Mouse (Mus musculus) neural tube, embryonic 12.5 days (tissue): ENCODE measurements around the gene Fermt3. TPM values are rescaled to one million over a fixed set of nuclear protein-coding genes. Genes with fewer than 3 reads are reported as not detected.
A peak's percentile ranks its signal among the peaks of the same experiment; 100 is the strongest.

Source experiments
- ATAC-seq: fragments of 200-750 bp; cut with Nextera tagmentation; 2 replicates; pipeline ENCODE4 v1.8.0; 2017; ENCODE audit warnings: low read depth, mild to moderate bottlenecking, moderate TSS enrichment, moderate library complexity; ENCODE audit not compliant: low FRiP score
- H3K27ac ChIP-seq: fragments of 300-500 bp; sonication (generic); 2 replicates; pipeline ENCODE4 v1.5.1; 2016
- H3K27me3 ChIP-seq: fragments of 300-500 bp; sonication (generic); replicated peaks from 2 replicates; pipeline ENCODE4 v1.6.1; 2016; ENCODE audit warnings: mild to moderate bottlenecking
- H3K36me3 ChIP-seq: fragments of 300-500 bp; sonication (generic); 2 replicates; pipeline ENCODE4 v1.6.1; 2016; ENCODE audit warnings: mild to moderate bottlenecking
- H3K4me1 ChIP-seq: fragments of 300-500 bp; sonication (generic); 2 replicates; pipeline ENCODE4 v1.6.1; 2016
- H3K4me2 ChIP-seq: fragments of 300-500 bp; sonication (generic); replicated peaks from 2 replicates; pipeline ENCODE4 v1.6.1; 2016; ENCODE audit warnings: mild to moderate bottlenecking
- H3K4me3 ChIP-seq: fragments of 300-500 bp; sonication (generic); 2 replicates; pipeline ENCODE4 v1.5.1; 2016
- H3K9ac ChIP-seq: fragments of 300-500 bp; sonication (generic); 2 replicates; pipeline ENCODE4 v1.6.1; 2016; ENCODE audit warnings: mild to moderate bottlenecking
- H3K9me3 ChIP-seq: fragments of 300-500 bp; sonication (generic); 2 replicates; pipeline ENCODE4 v1.6.1; 2016; ENCODE audit warnings: mild to moderate bottlenecking
- WGBS: fragments of 180-500 bp; shearing (Covaris S2); methylation state at CpG from one replicate; pipeline ENCODE4 v1.1.7; 2016; 5-methylcytosine and 5-hydroxymethylcytosine counted together
- polyA plus RNA-seq: library from polyadenylated mRNA; unstranded; fragments of >200 nt; fragmentation: Nextera tagmentation; extraction: Ambion mirVana; gene quantifications from 2 replicates; pipeline ENCODE4 v1.2.1, GENCODE M21; 2016

Gene Fermt3
- 6.5 and 6.9 TPM in 2 replicates for polyA plus RNA-seq

DNA sequence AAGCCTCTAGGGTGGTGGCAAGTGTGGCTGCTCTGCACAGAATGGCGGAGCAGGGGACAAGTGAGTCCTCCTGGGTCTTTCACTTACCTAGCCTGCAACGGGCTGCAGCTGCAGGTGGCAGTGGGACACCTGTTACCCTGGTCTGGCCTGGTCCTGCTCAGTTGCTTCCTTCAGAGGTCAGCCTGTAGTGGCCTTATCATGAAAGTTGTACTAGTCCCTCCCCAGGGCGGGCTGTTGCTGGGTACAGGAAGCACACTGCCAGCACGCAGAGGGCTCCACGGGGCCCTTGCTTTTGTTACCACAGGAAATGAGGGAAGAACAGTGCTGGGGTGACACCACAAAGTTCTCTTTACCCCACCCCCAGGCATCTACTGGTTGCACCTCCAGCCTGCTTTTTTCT is at the start of gene Fermt3:
Fermt3 (minus strand) TSS at position 279 of the 400 bp plus-strand sequence.
- no peak for ATAC-seq
- Histone ChIP-seq H3K4me3 (no peak within 1 kb of the TSS), H3K9me3 (no peaks in the 10 kb centered on the region), H3K4me2 (no peak within 1 kb of the TSS), H3K9ac (no peak within 1 kb of the TSS), H3K36me3 (peaks cover 72% of the 10 kb centered on the region), H3K27ac (no peak within 1 kb of the TSS), H3K27me3 (no peaks in the 10 kb centered on the region), H3K4me1 (no peaks in the 10 kb centered on the region)
- WGBS = 92% methylated on average over 5 of the region's 5 CpGs

DNA sequence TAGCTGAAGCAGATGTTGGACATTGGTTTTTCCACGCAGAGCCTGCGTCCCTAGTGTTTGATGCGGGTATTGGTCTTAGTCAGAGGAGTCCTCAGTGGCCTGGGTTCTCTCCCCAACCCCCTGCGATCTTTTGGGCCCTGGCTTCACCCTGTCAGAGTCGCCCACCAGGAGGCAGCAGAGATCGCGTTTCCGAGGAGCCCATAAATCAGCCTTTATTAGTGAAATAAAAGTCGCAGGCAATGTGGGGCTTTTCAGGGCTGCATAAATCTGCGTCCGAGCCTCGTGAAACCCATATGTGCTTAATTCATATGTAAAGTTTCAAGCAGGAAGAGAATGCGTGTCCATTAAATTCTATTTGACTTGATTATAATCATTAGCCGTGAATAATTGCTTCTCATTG is 48.9 kb upstream of the Fermt3 start:
- Histone ChIP-seq H3K36me3 (no peaks in the 10 kb centered on the region), H3K9ac (no peak overlapping the region), H3K9me3 (no peaks in the 10 kb centered on the region), H3K4me3 (no peak overlapping the region), H3K27me3 (peaks cover 48% of the 10 kb centered on the region), H3K4me2 (peak overlapping the region; percentile 30), H3K27ac (no peak overlapping the region), H3K4me1 (peaks cover 72% of the 10 kb centered on the region)
- ATAC-seq = peak; percentile 35
- 2% methylated on average over 14 of the region's 14 CpGs for WGBS

DNA sequence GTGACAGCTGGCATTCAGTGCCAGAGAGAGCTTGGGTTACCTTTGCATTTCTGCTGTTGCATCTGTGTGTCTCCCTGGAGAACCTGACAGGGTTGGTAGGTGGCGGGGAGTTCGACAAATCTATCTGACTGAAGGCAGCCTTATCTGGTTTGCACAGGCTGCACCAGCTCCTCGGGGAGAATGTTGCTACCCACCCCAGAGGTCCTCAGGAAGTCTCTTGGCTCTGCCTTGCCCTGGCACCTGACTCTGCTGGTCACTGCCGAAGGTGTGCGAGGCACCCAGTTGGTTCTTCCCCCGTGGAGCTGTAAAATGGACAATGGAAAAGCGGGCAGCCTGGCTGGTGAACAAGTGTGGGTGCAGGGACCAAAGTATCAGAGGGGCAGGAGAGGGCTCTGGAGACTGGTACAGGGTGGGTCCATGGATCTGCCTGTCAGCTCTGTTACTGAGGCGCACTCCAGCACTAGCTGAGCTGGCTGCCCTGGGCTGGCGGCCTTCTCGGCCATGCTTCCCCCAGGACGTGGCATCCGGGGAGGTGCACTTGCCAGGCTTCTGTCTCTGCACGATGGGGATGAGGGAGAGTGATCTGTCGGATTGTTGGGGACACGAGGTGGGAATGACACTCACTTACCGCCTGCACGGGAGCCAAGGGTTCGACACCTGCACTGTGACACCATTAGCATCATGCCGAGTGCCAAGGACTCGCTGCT is 48.2 kb upstream of the Fermt3 start:
- no peak for ATAC-seq
- no peak overlapping the region for H3K9ac ChIP-seq
- H3K27ac ChIP-seq = no peak overlapping the region
- H3K4me3 ChIP-seq = no peak overlapping the region
- H3K27me3 ChIP-seq = peaks cover 42% of the 10 kb centered on the region
- WGBS = 51% methylated on average over 20 of the region's 20 CpGs
- peak overlapping the region; percentile 30 for H3K4me2 ChIP-seq
- H3K36me3 ChIP-seq = no peaks in the 10 kb centered on the region
- no peaks in the 10 kb centered on the region for H3K9me3 ChIP-seq
- H3K4me1 ChIP-seq = peaks cover 66% of the 10 kb centered on the region

DNA sequence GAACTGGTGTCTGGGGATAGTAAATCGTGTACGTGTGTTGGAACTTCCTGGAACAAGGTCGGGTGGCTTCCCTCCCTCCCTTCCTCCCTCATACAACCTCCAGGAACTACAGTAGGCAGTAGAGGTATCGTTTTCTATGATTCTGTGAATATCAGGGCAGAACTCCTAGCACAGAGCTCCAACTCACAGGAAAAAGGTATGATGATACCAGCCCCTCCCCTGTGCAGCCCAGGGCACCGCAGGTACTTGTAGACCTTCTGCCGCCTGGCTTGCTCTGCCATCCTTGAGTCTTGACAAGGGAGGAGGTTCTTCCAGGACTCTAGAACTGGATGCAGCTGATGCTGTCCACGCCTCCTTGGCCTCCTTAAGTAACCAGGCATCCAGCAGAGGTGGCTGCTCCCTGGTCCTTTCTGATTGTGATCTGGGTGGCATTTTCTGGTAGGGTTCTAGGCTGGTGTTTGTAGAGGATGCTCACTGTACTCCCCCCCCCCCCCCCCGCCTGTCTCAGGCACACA is 47.6 kb upstream of the Fermt3 start:
- peaks cover 36% of the 10 kb centered on the region; the same call in 1 of the 2 replicates for H3K27me3 ChIP-seq
- no peak overlapping the region for H3K4me3 ChIP-seq
- H3K27ac ChIP-seq = no peak overlapping the region
- H3K36me3 ChIP-seq = no peaks in the 10 kb centered on the region
- no peaks in the 10 kb centered on the region for H3K9me3 ChIP-seq
- H3K4me2 ChIP-seq = peak overlapping the region; percentile 30
- peaks cover 63% of the 10 kb centered on the region for H3K4me1 ChIP-seq
- no peak for ATAC-seq
- 46% methylated on average over 7 of the region's 8 CpGs for WGBS
- 0 out of 2 replicates have a peak overlapping the region, but pooled peaks have one; percentile 2 for H3K9ac ChIP-seq

- peaks cover 29% of the 10 kb centered on the region; the same call in 1 of the 2 replicates for H3K27me3 ChIP-seq
- H3K4me1 ChIP-seq = peaks cover 57% of the 10 kb centered on the region
- 35% methylated on average over 15 of the region's 15 CpGs for WGBS
- H3K9me3 ChIP-seq = no peaks in the 10 kb centered on the region
- 0 out of 2 replicates have a peak overlapping the region, but pooled peaks have one; percentile 2 for H3K9ac ChIP-seq
- no peak for ATAC-seq
- H3K4me2 ChIP-seq = peak overlapping the region; percentile 30
- no peaks in the 10 kb centered on the region for H3K36me3 ChIP-seq
- no peak overlapping the region for H3K4me3 ChIP-seq
- no peak overlapping the region for H3K27ac ChIP-seq
Measured at GRCm38 (mm10) chr19:7066034-7066827, 47.0 kb upstream of the Fermt3 start.

GRCm38 (mm10) chr19:7064571-7064970 is 45.3 kb upstream of the Fermt3 start:
- H3K27me3 ChIP-seq = peaks cover 36% of the 10 kb centered on the region
- H3K36me3 ChIP-seq = no peaks in the 10 kb centered on the region
- no peak overlapping the region for H3K27ac ChIP-seq
- H3K4me3 ChIP-seq = no peak overlapping the region
- H3K9me3 ChIP-seq = no peaks in the 10 kb centered on the region
- no peak overlapping the region for H3K4me2 ChIP-seq
- ATAC-seq = peak; percentile 31; the same call in 1 of the 2 replicates
- WGBS = 2% methylated on average over 3 of the region's 3 CpGs
- no peak overlapping the region for H3K9ac ChIP-seq
- peaks cover 41% of the 10 kb centered on the region for H3K4me1 ChIP-seq

DNA sequence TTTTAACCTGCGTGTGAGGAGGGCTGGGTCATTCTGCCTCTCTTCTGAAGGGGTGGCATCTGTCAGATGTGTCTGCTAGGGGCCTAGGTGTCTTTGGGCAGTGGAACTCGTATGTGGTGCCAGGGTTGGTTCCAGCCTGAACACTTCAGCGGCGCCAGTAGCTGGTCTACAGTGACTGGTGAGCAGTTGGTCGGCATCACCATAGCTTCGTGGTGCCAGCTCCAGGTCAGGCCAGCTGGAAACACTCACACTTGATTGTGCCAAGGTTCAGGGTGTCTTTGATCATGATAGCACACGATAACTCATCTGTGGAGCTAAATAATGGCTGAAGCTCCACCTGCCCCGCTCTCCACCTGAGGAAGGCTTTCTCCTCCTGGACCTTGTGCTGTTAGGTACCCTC is 43.6 kb upstream of the Fermt3 start:
- no peak for ATAC-seq
- no peaks in the 10 kb centered on the region for H3K9me3 ChIP-seq
- WGBS = 92% methylated on average over 8 of the region's 8 CpGs
- no peaks in the 10 kb centered on the region for H3K36me3 ChIP-seq
- H3K27me3 ChIP-seq = peaks cover 47% of the 10 kb centered on the region
- H3K4me3 ChIP-seq = no peak overlapping the region
- H3K4me2 ChIP-seq = no peak overlapping the region
- peaks cover 34% of the 10 kb centered on the region for H3K4me1 ChIP-seq
- no peak overlapping the region for H3K9ac ChIP-seq
- no peak overlapping the region for H3K27ac ChIP-seq

- Histone ChIP-seq H3K9me3 (no peaks in the 10 kb centered on the region), H3K4me1 (peaks cover 34% of the 10 kb centered on the region), H3K4me2 (no peak overlapping the region), H3K9ac (no peak overlapping the region), H3K36me3 (no peaks in the 10 kb centered on the region), H3K27me3 (peaks cover 49% of the 10 kb centered on the region), H3K27ac (no peak overlapping the region), H3K4me3 (no peak overlapping the region)
- 83% methylated on average over 5 of the region's 5 CpGs for WGBS
- no peak for ATAC-seq
Measured at GRCm38 (mm10) chr19:7062110-7062509, 42.8 kb upstream of the Fermt3 start.

GRCm38 (mm10) chr19:7058541-7058940 is 39.3 kb upstream of the Fermt3 start:
- 64% methylated on average over 6 of the region's 6 CpGs for WGBS
- Histone ChIP-seq H3K27ac (no peak overlapping the region), H3K9ac (no peak overlapping the region), H3K36me3 (no peaks in the 10 kb centered on the region), H3K4me2 (peak overlapping the region; percentile 100; the same call in 1 of the 2 replicates), H3K9me3 (no peaks in the 10 kb centered on the region), H3K4me3 (no peak overlapping the region), H3K27me3 (peaks cover 51% of the 10 kb centered on the region), H3K4me1 (peaks cover 27% of the 10 kb centered on the region)
- ATAC-seq = no peak

GRCm38 (mm10) chr19:7057722-7058207 is 38.5 kb upstream of the Fermt3 start:
- Histone ChIP-seq H3K27ac (no peak overlapping the region), H3K9ac (0 out of 2 replicates have a peak overlapping the region, but pooled peaks have one; percentile 5), H3K4me1 (peaks cover 27% of the 10 kb centered on the region), H3K9me3 (no peaks in the 10 kb centered on the region), H3K4me2 (peak overlapping the region; percentile 100), H3K27me3 (peaks cover 47% of the 10 kb centered on the region), H3K36me3 (no peaks in the 10 kb centered on the region), H3K4me3 (peak overlapping the region; percentile 65; the same call in 1 of the 2 replicates)
- under 1% methylated on average over 15 of the region's 15 CpGs for WGBS
- peak; percentile 51 for ATAC-seq

DNA sequence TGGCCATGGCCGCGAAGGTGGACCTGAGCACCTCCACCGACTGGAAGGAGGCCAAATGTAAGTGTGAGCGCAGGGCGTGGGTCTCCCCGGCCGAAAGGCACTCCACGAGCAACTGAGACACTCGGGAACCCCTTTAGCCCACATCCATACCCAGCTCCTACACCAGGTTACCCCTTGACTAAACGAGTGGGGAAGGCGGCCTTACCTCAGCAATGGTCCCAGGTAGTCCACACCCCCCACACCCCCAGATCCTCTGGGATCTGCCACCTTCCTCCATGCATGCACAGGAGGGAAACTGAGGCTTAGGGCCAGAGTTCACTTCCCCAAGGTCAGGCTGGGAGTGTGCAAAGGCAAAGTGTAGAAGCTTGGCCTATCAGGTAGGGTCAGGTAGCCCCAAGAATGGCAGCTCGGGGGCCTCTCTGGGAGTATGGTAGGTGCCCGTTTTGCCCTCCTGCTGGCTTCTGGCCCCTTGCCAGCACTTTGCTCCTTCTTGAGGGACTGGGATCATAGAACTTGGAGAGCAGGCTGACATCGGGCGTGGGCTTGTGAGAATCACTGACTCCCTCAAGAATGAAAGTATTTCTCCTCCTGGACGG is 38.0 kb upstream of the Fermt3 start:
- H3K4me1 ChIP-seq = peaks cover 27% of the 10 kb centered on the region
- H3K27me3 ChIP-seq = peaks cover 47% of the 10 kb centered on the region
- no peak overlapping the region for H3K27ac ChIP-seq
- peak; percentile 51 for ATAC-seq
- H3K36me3 ChIP-seq = no peaks in the 10 kb centered on the region
- 4% methylated on average over 16 of the region's 16 CpGs for WGBS
- peak overlapping the region; percentile 65 for H3K4me3 ChIP-seq
- peak overlapping the region; percentile 100 for H3K4me2 ChIP-seq
- H3K9me3 ChIP-seq = no peaks in the 10 kb centered on the region
- H3K9ac ChIP-seq = peak overlapping the region; percentile 68
